Mouse (Mus musculus) erythroblast, embryonic 14.5 days (primary cell): ENCODE results near the gene Ccdc170.

Experiments
- GATA1 ChIP-seq: IDR thresholded peaks from 2 replicates; pipeline ENCODE4 v1.6.1; 2012; ENCODE audit warnings: low read length, inconsistent platforms, mixed read lengths
- TAL1 ChIP-seq: IDR thresholded peaks from 3 replicates; pipeline ENCODE4 v1.6.1; 2012; ENCODE audit warnings: low read length, inconsistent platforms, mixed read lengths

- TF ChIP-seq GATA1 (no peak), TAL1 (no peak)
Observed at GRCm38 (mm10) chr10:4571304-4571703, 89.0 kb downstream of the Ccdc170 start.
